Mouse (Mus musculus): ENCODE measurements around the gene Adrb1. TPM values are rescaled to one million over a fixed set of nuclear protein-coding genes. Genes with fewer than 3 reads are reported as not detected.

Adrb1 gene
- polyA plus RNA-seq, 1 experiment from 2014 or later: 1.5 TPM

- Histone ChIP-seq H3K27me3 (ENCODE audit: control insufficient read depth, insufficient read depth, low read length) (no peaks in the 10 kb centered on the region), H3K9ac (ENCODE audit: low read depth, low read length) (no peak overlapping the region), H3K9me3 (replicated peaks; ENCODE audit: control insufficient read depth, low read length) (no peaks in the 10 kb centered on the region), H3K27ac (ENCODE audit: low read depth, low read length) (no peak overlapping the region), H3K4me2 (no peak overlapping the region), H3K36me3 (ENCODE audit: control insufficient read depth, insufficient read depth, low read length) (no peaks in the 10 kb centered on the region), H3K4me3 (ENCODE audit: low read depth, low read length) (no peak overlapping the region), H3K4me1 (ENCODE audit: control insufficient read depth, insufficient read depth, low read length) (peaks cover 7% of the 10 kb centered on the region)
- WGBS (ENCODE audit: insufficient replicate concordance): 82% methylated on average over 20 of the region's 20 CpGs
- no peak for ATAC-seq (replicated peaks; ENCODE audit: insufficient number of reproducible peaks, low FRiP score, low TSS enrichment)
Measured at GRCm38 (mm10) chr19:56697370-56698144, 24.4 kb upstream of the Adrb1 start.

- no peak overlapping the region for H3K9ac ChIP-seq (ENCODE audit: low read depth, low read length)
- 55% methylated on average over 10 of the region's 10 CpGs for WGBS (ENCODE audit: insufficient replicate concordance)
- no peaks in the 10 kb centered on the region for H3K27me3 ChIP-seq (ENCODE audit: control insufficient read depth, insufficient read depth, low read length)
- H3K27ac ChIP-seq (ENCODE audit: low read depth, low read length): no peak overlapping the region
- H3K4me2 ChIP-seq: no peak overlapping the region
- no peak for ATAC-seq (replicated peaks; ENCODE audit: insufficient number of reproducible peaks, low FRiP score, low TSS enrichment)
- no peaks in the 10 kb centered on the region for H3K9me3 ChIP-seq (replicated peaks; ENCODE audit: control insufficient read depth, low read length)
- H3K4me3 ChIP-seq (ENCODE audit: low read depth, low read length): no peak overlapping the region
- peaks cover 22% of the 10 kb centered on the region for H3K4me1 ChIP-seq (ENCODE audit: control insufficient read depth, insufficient read depth, low read length)
- no peaks in the 10 kb centered on the region for H3K36me3 ChIP-seq (ENCODE audit: control insufficient read depth, insufficient read depth, low read length)
Measured at GRCm38 (mm10) chr19:56700848-56701247, 21.2 kb upstream of the Adrb1 start.

- peaks cover 22% of the 10 kb centered on the region for H3K4me1 ChIP-seq (ENCODE audit: control insufficient read depth, insufficient read depth, low read length)
- no peaks in the 10 kb centered on the region for H3K27me3 ChIP-seq (ENCODE audit: control insufficient read depth, insufficient read depth, low read length)
- H3K36me3 ChIP-seq (ENCODE audit: control insufficient read depth, insufficient read depth, low read length): no peaks in the 10 kb centered on the region
- H3K9me3 ChIP-seq (replicated peaks; ENCODE audit: control insufficient read depth, low read length): no peaks in the 10 kb centered on the region
- ATAC-seq (replicated peaks; ENCODE audit: insufficient number of reproducible peaks, low FRiP score, low TSS enrichment): no peak
- WGBS (ENCODE audit: insufficient replicate concordance): 73% methylated on average over 8 of the region's 8 CpGs
- H3K9ac ChIP-seq (ENCODE audit: low read depth, low read length): no peak overlapping the region
- H3K4me2 ChIP-seq: no peak overlapping the region
- H3K27ac ChIP-seq (ENCODE audit: low read depth, low read length): no peak overlapping the region
- H3K4me3 ChIP-seq (ENCODE audit: low read depth, low read length): no peak overlapping the region
Measured at GRCm38 (mm10) chr19:56701404-56702033, 20.5 kb upstream of the Adrb1 start.

GRCm38 (mm10) chr19:56702039-56702438, 20.0 kb upstream of the Adrb1 start:
- Histone ChIP-seq H3K9ac (ENCODE audit: low read depth, low read length) (no peak overlapping the region), H3K27me3 (ENCODE audit: control insufficient read depth, insufficient read depth, low read length) (no peaks in the 10 kb centered on the region), H3K36me3 (ENCODE audit: control insufficient read depth, insufficient read depth, low read length) (no peaks in the 10 kb centered on the region), H3K4me2 (no peak overlapping the region), H3K4me1 (ENCODE audit: control insufficient read depth, insufficient read depth, low read length) (peaks cover 22% of the 10 kb centered on the region), H3K9me3 (replicated peaks; ENCODE audit: control insufficient read depth, low read length) (no peaks in the 10 kb centered on the region), H3K27ac (ENCODE audit: low read depth, low read length) (no peak overlapping the region), H3K4me3 (ENCODE audit: low read depth, low read length) (no peak overlapping the region)
- ATAC-seq (replicated peaks; ENCODE audit: insufficient number of reproducible peaks, low FRiP score, low TSS enrichment): no peak
- WGBS (ENCODE audit: insufficient replicate concordance): 87% methylated on average over 6 of the region's 6 CpGs

DNA sequence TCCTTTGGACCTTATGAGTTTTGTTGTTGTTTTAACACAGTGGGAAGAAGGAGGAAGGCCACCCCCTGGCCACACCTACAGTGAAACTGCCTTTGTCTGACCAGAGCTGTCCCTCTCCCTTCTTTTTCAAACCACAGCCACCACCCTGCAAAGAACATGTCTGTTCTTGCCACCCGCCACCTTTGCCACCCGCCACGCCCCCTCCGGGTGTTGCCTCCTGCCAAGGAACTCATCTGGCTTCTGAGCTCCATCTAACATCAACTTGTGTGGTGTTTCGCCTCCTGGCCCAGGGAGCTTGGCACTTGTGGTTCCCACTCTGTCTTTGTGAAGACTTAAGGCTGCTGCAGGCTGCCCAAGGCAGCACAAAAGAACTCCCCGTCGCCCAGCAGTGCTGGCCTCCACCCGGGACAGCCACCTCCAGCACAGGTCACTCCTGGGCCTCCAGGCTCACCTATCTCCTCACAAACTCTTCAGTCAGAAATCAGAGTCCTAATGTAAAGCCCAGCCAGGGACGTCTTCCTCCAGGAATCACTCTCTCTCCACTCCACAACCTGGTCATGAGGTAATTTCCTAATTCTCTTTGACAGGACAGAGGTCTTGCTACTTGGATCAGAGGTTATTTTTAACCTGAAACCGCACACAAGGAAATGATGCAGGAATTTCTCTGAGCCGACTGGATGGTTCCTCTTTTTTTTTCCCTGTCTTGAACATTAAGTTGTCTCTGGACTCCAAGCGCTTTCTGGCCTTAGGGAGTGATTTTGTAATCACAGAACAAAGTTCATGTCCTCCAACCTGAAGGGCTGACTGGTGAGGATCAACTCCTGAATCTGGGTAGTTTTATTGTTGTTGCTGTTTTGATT, 18.5 kb upstream of the Adrb1 start:
- H3K27ac ChIP-seq (ENCODE audit: low read depth, low read length): no peak overlapping the region
- no peak for ATAC-seq (replicated peaks; ENCODE audit: insufficient number of reproducible peaks, low FRiP score, low TSS enrichment)
- no peaks in the 10 kb centered on the region for H3K36me3 ChIP-seq (ENCODE audit: control insufficient read depth, insufficient read depth, low read length)
- H3K4me2 ChIP-seq: no peak overlapping the region
- no peaks in the 10 kb centered on the region for H3K27me3 ChIP-seq (ENCODE audit: control insufficient read depth, insufficient read depth, low read length)
- H3K9me3 ChIP-seq (replicated peaks; ENCODE audit: control insufficient read depth, low read length): no peaks in the 10 kb centered on the region
- WGBS (ENCODE audit: insufficient replicate concordance): 62% methylated on average over 12 of the region's 12 CpGs
- no peak overlapping the region for H3K4me3 ChIP-seq (ENCODE audit: low read depth, low read length)
- H3K9ac ChIP-seq (ENCODE audit: low read depth, low read length): 0 out of 2 replicates have a peak overlapping the region, but pooled peaks have one; percentile 35
- peaks cover 25% of the 10 kb centered on the region for H3K4me1 ChIP-seq (ENCODE audit: control insufficient read depth, insufficient read depth, low read length)

- no peak overlapping the region for H3K4me2 ChIP-seq
- ATAC-seq (replicated peaks; ENCODE audit: insufficient number of reproducible peaks, low FRiP score, low TSS enrichment): no peak
- no peaks in the 10 kb centered on the region for H3K9me3 ChIP-seq (replicated peaks; ENCODE audit: control insufficient read depth, low read length)
- H3K36me3 ChIP-seq (ENCODE audit: control insufficient read depth, insufficient read depth, low read length): no peaks in the 10 kb centered on the region
- no peak overlapping the region for H3K4me3 ChIP-seq (ENCODE audit: low read depth, low read length)
- H3K27ac ChIP-seq (ENCODE audit: low read depth, low read length): no peak overlapping the region
- H3K27me3 ChIP-seq (ENCODE audit: control insufficient read depth, insufficient read depth, low read length): no peaks in the 10 kb centered on the region
- WGBS (ENCODE audit: insufficient replicate concordance): 34% methylated on average over 8 of the region's 8 CpGs
- no peak overlapping the region for H3K9ac ChIP-seq (ENCODE audit: low read depth, low read length)
- H3K4me1 ChIP-seq (ENCODE audit: control insufficient read depth, insufficient read depth, low read length): peaks cover 30% of the 10 kb centered on the region
Measured at GRCm38 (mm10) chr19:56705026-56705675, 16.8 kb upstream of the Adrb1 start.

GRCm38 (mm10) chr19:56708794-56709193, 13.2 kb upstream of the Adrb1 start:
- Histone ChIP-seq H3K36me3 (ENCODE audit: control insufficient read depth, insufficient read depth, low read length) (no peaks in the 10 kb centered on the region; the same call in 1 of the 2 replicates), H3K4me1 (ENCODE audit: control insufficient read depth, insufficient read depth, low read length) (peaks cover 15% of the 10 kb centered on the region), H3K9ac (ENCODE audit: low read depth, low read length) (0 out of 2 replicates have a peak overlapping the region, but pooled peaks have one; percentile 12), H3K9me3 (replicated peaks; ENCODE audit: control insufficient read depth, low read length) (no peaks in the 10 kb centered on the region), H3K4me3 (ENCODE audit: low read depth, low read length) (no peak overlapping the region), H3K4me2 (no peak overlapping the region), H3K27ac (ENCODE audit: low read depth, low read length) (no peak overlapping the region), H3K27me3 (ENCODE audit: control insufficient read depth, insufficient read depth, low read length) (no peaks in the 10 kb centered on the region)
- WGBS (ENCODE audit: insufficient replicate concordance): 37% methylated on average over 2 of the region's 2 CpGs
- no peak for ATAC-seq (replicated peaks; ENCODE audit: insufficient number of reproducible peaks, low FRiP score, low TSS enrichment)
